Mouse (Mus musculus) monocyte, adult 2 months (primary cell): Measurements from ENCODE around the gene Bpifc.

ENCODE experiments used
- DNase-seq, 2 experiments: peaks; one replicate each; pipeline ENCODE4 v3.0.0; 2022; ENCODE audit warnings: low spot score in 2 of 2, low read depth in 1 of 2

Gene Bpifc

DNA sequence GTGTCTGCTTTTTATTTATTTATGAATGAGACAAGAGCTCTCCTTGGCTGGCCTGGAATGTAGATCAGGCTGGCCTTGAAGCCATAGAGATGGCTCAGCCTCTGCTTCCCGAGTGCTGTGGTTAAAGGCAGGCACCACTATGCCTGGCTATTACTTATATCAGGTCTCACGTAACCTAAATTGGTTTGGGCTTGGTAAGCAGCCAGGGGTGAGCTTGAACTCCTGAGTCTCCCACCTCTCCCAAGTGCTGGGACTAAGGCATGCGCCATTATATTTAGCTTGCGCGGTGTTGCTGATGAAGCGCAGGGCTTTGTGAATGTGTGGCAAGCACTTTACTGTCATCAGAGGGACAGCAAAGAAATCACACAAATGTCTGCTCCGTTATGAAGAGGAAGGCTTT, 6.1 kb upstream of the Bpifc start:
- DNase-seq, result no peak

- no peak for DNase-seq
Measured at GRCm38 (mm10) chr10:86011172-86011571, 523 bp downstream of the Bpifc start.

GRCm38 (mm10) chr10:86010636-86011035, 1.1 kb downstream of the Bpifc start:
- DNase-seq, result no peak

GRCm38 (mm10) chr10:86009688-86010087, 2.0 kb downstream of the Bpifc start:
- DNase-seq, result no peak

DNA sequence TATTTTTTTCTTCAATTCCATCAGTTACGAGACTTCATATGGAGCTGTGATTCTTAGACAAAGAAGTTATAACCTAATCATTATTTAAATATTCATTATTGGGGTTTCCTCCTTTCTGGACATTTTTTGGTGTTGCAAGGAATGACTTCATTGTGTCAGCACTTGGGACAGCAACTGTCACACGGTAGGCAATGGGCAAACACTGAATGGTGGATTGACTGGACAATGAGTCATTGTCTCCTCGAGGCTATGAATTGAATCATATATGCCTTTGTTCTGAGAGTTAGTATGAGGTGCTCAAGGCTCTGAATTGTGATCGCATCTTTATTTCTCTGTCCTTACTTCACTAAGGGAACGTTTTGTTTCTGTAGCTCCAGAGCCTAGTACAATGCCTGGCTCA, 5.2 kb downstream of the Bpifc start:
- DNase-seq, result no peak

GRCm38 (mm10) chr10:86000447-86000846, 11.2 kb downstream of the Bpifc start:
- DNase-seq, result no peak

- no peak for DNase-seq
Measured at GRCm38 (mm10) chr10:85994543-85995104, 17.1 kb downstream of the Bpifc start.

GRCm38 (mm10) chr10:85993836-85994235, 17.9 kb downstream of the Bpifc start:
- DNase-seq, result no peak

DNA sequence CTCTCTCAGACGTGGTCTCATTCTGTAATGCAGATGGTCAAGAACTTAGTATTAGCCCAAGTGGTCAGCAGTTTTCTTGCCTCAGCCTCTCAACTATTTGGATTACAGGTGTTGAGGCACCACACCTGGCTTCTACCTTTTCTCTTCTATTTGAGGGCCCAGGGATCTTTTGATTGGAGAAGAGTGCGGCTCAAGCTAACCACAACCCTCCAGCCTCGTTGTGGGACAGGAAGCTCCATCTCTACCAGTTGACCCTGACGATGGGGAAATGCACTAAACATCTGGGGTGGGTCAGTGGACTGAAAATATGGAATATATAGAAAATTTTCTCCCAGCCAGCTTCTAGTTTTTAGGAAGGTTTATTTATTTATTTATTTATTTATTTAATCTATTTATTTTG, 19.3 kb downstream of the Bpifc start:
- DNase-seq, result no peak

- no peak for DNase-seq
Measured at GRCm38 (mm10) chr10:85989412-85990115, 22.1 kb downstream of the Bpifc start.

- no peak for DNase-seq
Measured at GRCm38 (mm10) chr10:85972915-85973314, 38.8 kb downstream of the Bpifc start.

- DNase-seq, result no peak
Measured at GRCm38 (mm10) chr10:85971826-85972225, 39.9 kb downstream of the Bpifc start.

DNA sequence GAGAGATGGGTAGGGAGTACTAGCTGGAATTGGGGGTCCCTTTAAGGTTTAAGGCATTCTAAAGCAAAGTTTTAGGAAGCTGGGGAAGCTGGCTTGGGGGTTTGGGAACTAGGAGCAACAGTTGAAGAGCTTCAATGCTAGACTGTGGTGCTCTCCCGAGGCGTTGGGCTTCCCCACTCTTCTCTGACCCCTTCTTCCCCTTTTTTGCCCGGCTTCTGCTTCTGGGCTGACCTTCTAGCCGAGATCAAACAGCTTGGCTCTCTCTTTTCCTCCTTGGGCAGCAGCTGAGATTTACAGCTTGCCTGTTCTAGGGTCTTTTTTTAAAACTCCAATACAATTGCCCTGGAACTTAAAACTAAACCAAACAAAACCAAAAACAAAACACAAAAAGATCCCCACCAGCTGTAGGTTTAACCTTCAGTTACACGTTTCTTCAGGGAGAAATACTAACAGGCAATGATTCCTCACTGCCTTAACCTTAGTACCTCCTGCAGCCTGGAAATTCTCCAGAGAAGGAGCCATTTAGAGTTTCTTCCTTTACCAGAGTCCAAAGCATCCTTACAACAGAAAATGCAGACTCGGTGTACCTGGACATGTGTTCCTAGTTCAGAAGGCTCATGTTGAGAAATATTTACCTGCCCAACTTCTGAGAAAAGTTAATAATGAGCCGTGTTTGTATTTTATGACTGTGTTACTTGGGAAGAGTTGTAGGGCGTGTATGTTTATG, 41.6 kb downstream of the Bpifc start:
- DNase-seq, result no peak

DNA sequence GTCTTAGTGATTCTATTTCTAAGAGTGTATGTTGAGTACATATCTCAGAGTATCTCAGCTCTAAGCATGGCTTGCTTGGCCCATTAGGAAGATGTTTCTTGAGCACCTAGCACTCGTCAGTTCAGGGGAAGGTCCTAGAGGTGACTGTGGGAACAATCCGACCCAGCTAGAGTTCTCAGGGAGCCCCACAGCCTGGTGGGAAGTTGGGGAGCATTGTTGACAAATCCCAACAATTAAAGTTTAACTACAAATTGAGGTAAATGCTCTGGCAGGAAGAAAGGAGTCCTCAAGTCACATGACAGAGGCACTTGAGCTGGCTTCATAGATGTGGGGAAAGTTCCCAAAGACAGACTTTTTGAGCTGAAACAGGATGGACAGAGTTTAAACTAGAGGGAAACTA, 43.0 kb downstream of the Bpifc start:
- DNase-seq, result no peak

DNA sequence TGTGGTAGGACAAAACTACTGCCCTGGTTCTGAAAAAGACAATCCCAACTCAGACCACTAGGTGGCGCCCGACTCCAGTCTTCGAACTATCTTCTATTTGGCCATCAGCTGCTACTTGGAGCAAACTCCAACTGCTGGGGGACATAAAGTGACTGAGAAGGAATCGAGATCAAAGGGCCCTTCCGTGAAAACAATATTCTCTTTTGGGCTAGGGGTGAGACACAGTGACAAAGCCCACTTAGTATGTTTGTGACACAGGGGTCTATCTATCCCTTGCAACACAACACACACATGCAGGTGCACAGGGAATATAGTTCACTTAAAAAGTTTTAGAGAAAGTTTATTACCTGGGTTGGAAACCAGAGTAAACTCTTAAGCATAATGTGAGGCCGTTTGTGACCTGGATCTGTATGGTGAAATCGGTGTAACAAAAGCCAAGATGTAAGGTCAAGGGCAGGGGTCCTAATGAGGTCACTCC, 43.5 kb downstream of the Bpifc start:
- DNase-seq, result peak in 1 of 2 experiments; percentile 60

- DNase-seq, result no peak
Measured at GRCm38 (mm10) chr10:85967411-85968156, 44.1 kb downstream of the Bpifc start.

- DNase-seq, result no peak
Measured at GRCm38 (mm10) chr10:85966476-85966875, 45.2 kb downstream of the Bpifc start.

DNA sequence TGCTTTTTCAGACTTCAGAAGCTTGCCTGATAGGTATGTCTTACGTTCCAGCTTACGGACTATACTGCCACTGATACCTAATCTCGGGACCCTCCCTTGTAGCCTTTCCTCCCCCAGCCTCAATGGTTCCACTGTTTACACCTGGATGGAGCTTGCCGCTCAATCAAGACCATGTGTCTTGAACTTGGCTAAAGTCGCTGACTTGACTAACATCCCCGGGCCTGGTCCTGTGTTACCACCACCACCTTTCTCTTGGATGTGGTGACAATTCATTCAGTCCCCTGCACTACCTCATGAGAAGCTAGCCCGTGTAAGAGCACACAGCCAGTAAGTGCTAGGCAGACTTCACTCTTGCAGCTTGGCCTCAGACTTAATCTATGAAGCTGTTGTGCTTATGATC, 47.4 kb downstream of the Bpifc start:
- DNase-seq, result no peak

- DNase-seq, result no peak
Measured at GRCm38 (mm10) chr10:85962897-85963296, 48.8 kb downstream of the Bpifc start.

DNA sequence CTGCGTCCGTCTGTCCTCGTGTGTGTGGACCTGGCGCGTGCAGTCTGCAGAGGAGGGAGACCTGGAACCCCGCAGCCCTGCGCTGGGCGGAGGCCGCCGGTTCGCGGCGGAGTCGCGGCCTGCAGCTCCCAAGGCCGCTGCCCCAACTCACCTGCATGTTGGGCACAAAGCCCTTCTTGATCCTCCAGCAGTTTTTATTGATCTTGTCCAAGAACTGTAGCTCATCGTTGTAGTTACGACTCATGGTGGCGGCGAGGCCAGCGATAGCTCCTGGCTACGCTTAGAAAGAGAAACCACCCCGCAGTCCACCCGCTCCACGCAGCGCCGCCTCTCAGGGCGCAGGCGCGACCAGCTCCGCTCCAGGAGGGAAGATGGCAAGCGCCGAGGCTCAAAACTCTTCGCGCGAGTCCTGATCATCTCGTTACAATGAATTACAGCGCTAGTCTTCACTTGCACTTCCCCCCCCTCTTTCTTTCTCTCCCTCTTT, 54.2 kb downstream of the Bpifc start, which contains the start of gene Rtcb:
TSS of gene Rtcb (minus strand) at position 360 of the 487 bp plus-strand sequence.
- DNase-seq, result peak; percentile 84 to 88

DNA sequence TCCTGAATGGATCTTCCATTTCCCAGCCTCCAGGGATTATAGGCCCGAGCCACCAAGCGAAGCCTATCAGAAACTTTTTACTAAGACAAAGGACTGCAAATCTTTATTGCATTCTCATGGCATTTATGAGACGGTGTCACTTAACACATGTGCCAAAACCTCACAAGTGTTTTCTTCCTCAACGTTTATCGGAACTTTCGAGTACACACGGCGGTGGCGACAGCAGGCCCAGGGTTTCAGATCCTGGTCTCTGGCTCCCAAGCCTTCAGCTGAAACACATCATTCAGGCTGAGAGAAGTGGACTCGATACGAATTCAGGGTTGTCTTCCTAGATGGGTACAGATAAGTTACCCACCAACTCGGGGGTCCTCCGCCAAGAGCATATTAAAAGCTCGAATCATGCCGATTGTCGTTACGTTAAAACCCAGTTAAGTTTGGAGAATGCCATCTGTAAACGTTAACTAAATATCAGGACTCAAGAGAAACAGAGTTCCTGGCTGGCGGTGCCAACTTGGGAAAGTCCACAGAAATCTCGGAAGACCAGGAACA, 54.8 kb downstream of the Bpifc start:
- no peak for DNase-seq
